Comparison of ENCODE assay signal across 16 mouse cellular contexts in the genomic region with DNA sequence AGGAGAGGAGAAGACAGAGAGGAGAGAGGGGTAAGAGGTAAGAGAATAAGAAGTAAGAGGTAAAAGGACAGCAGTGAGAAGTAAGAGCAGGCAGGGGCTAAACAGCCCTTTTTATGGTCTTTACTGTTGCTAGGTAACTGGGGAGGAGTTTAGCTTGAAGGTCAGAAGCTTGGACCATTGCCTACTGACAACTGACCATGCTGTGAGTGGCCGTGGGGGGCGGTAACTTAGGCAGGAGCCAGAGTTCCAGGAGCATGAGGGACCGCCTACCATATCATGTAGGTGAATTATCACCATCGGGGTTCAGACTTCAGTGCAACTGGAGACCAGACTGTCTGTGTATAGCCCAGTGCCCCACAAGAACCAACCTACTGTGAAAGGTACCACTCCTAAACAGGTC.
"Had no signal": no experiment of that assay in that cellular context is flagged by ENCODE, and none has a peak within 500 bp of the region (broad histone marks: within the 10 kb centered on the region; RNA-seq: fewer than 3 reads in every experiment).

No protein-coding gene starts in this region.

- H3K9ac ChIP-seq: liver, embryonic 15.5 days; midbrain, embryonic 12.5 days; neural tube, embryonic 13.5 days; stomach, embryonic 15.5 days had no signal

- H3K36me3 ChIP-seq: limb, embryonic 10.5 days; liver, embryonic 15.5 days; midbrain, embryonic 12.5 days; neural tube, embryonic 13.5 days; stomach, embryonic 15.5 days had no signal

- H3K27ac ChIP-seq: left cerebral cortex, adult 2 months; limb, embryonic 10.5 days; liver, embryonic 15.5 days; midbrain, embryonic 12.5 days; neural tube, embryonic 13.5 days; stomach, embryonic 15.5 days had no signal

- H3K4me1 ChIP-seq: limb, embryonic 10.5 days; liver, embryonic 15.5 days; midbrain, embryonic 12.5 days; neural tube, embryonic 13.5 days; stomach, embryonic 15.5 days had no signal

- ATAC-seq: lung, postnatal 0 days; midbrain, embryonic 16.5 days had no signal

- H3K4me3 ChIP-seq: left cerebral cortex, adult 2 months; limb, embryonic 10.5 days; liver, embryonic 15.5 days; midbrain, embryonic 12.5 days; neural tube, embryonic 13.5 days; stomach, embryonic 15.5 days had no signal

- H3K27me3 ChIP-seq: liver, embryonic 15.5 days; midbrain, embryonic 12.5 days; neural tube, embryonic 13.5 days; stomach, embryonic 15.5 days had no signal

- H3K4me2 ChIP-seq: liver, embryonic 11.5 days; liver, embryonic 15.5 days; midbrain, embryonic 12.5 days; neural tube, embryonic 13.5 days; stomach, embryonic 15.5 days had no signal

- DNase-seq: kidney, postnatal 25 days; lung, adult 2 months; lung, postnatal 36 days; retina, postnatal 1 day; right cerebral cortex, postnatal 4 days; spleen, adult 18-20 months; thymus, postnatal 36 days had no signal

- H3K9me3 ChIP-seq: limb, embryonic 10.5 days; liver, embryonic 15.5 days; midbrain, embryonic 12.5 days; neural tube, embryonic 13.5 days; stomach, embryonic 15.5 days had no signal
